Mouse (Mus musculus): ENCODE results near the gene Scaf1. TPM values are rescaled to one million over a fixed set of nuclear protein-coding genes. Genes with fewer than 3 reads are reported as not detected.

The Scaf1 gene
- total and polyA plus RNA-seq, 3 experiments: 17.7 to 81.5 (median 34.4) TPM

DNA sequence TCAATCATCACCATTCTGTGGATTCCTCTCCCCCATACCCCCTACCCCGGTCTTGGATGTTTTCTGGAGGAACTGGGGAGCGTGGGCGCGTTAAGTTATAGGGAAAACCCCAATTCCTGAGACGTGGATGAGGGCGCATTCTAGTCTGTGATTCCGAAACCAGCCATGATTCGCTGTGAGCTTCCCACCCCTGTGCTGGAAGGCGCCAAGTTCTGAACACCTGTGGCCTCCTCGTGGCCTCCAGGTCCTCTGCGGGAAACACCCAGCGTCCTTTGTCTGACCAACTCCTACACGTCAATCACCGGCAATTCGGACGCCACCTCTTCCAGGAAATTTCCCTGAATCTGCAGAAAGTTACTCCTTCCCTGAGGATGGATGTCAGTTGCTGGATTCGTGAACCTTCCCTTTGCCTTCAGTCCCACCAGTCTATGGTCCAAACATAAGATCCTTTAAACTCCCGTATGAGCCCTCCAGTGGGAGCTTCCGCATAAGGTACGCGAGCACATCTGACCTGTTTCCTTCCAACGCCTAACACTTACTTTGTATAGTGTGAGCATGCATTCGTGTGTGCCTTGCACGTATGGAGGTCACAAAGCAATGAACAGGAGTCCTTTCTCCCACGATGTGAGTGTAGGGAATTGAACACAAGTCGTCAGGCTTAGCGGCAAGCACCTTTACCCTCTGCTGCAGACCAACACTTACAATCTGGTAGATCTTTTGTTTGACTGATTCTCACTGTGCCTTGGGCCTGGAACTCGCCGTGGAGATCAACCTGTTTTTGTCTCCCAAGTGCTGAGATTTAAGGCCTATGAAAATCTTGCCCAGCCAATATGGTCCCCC lies 29.1 kb downstream of the Scaf1 start:
- Histone ChIP-seq H3K4me3 (ENCODE audit: control insufficient read depth in 1 of 2, insufficient read depth in 1 of 2, low read depth in 2 of 2, low read length in 2 of 2) (peak overlapping the region; percentile 61 to 76), H3K9ac (ENCODE audit: control insufficient read depth, low read depth, low read length, poor library complexity, severe bottlenecking) (peak overlapping the region; percentile 84), H3K36me3 (ENCODE audit: control insufficient read depth in 1 of 2, insufficient read depth in 2 of 2, low read length in 2 of 2) (peaks cover 2 to 10% of the 10 kb centered on the region in 2 experiments), H3K9me3 (replicated peaks; ENCODE audit: insufficient read depth, low read length) (no peaks in the 10 kb centered on the region), H3K79me2 (ENCODE audit: control insufficient read depth, insufficient read depth, low read length, poor library complexity) (peaks cover 40% of the 10 kb centered on the region), H3K27ac (ENCODE audit: control insufficient read depth, low read depth, low read length) (peak overlapping the region; percentile 83), H3K4me1 (ENCODE audit: control insufficient read depth in 1 of 2, insufficient read depth in 2 of 2, low read length in 2 of 2) (peaks cover 0 to 11% of the 10 kb centered on the region in 2 experiments; a peak in 3 of 4 replicates), H3K27me3 (ENCODE audit: control insufficient read depth in 1 of 2, insufficient read depth in 2 of 2, low read length in 2 of 2) (no peaks in the 10 kb centered on the region)
- DNase-seq (ENCODE audit: low read depth, low spot score): peak; percentile 83
- peak; percentile 86 for TF ChIP-seq SIN3A (IDR thresholded peaks at IDR 0.05; ENCODE audit: low read length)
- no peak for TF ChIP-seq BHLHE40 (IDR thresholded peaks at IDR 0.05; ENCODE audit: borderline replicate concordance, low read depth, low read length)
- TF ChIP-seq ETS1 (IDR thresholded peaks at IDR 0.05; ENCODE audit: low read depth, low read length): peak; percentile 26; the same call in 1 of the 2 replicates
- TF ChIP-seq POLR2A (IDR thresholded peaks at IDR 0.05; ENCODE audit: control insufficient read depth in 1 of 2, insufficient read depth in 1 of 2, low read depth in 1 of 2, low read length in 2 of 2, poor library complexity in 1 of 2): peak in 1 of 2 experiments; percentile 85; a peak in 3 of 4 replicates
- peak; percentile 20; the same call in 1 of the 2 replicates for TF ChIP-seq POLR2AphosphoS5 (IDR thresholded peaks at IDR 0.05; ENCODE audit: borderline replicate concordance, low read depth, low read length)
- TF ChIP-seq MYC (IDR thresholded peaks at IDR 0.05; ENCODE audit: low read depth, low read length): peak; percentile 92
- TF ChIP-seq SMC3 (IDR thresholded peaks at IDR 0.05; ENCODE audit: low read depth, low read length): no peak
- TF ChIP-seq RCOR1 (IDR thresholded peaks at IDR 0.05; ENCODE audit: low read depth, low read length): 0 out of 2 replicates have a peak, but pooled peaks have one; percentile 35
- TF ChIP-seq TAL1 (IDR thresholded peaks at IDR 0.05; ENCODE audit: low read length): no peak
- TF ChIP-seq MAX (IDR thresholded peaks at IDR 0.05; ENCODE audit: low read length): peak; percentile 71
- peak; percentile 85 for TF ChIP-seq NELFE (IDR thresholded peaks at IDR 0.05; ENCODE audit: low read depth, low read length)
- no peak for TF ChIP-seq KAT2A (conservative IDR thresholded peaks at IDR 0.05; ENCODE audit: low read depth, low read length)
- TF ChIP-seq TCF12 (IDR thresholded peaks at IDR 0.05; ENCODE audit: low read depth, low read length): 0 out of 2 replicates have a peak, but pooled peaks have one; percentile 9
- peak; percentile 86 for TF ChIP-seq MXI1 (IDR thresholded peaks at IDR 0.05; ENCODE audit: low read depth, low read length)
- TF ChIP-seq USF2 (IDR thresholded peaks at IDR 0.05; ENCODE audit: borderline replicate concordance in 1 of 2, insufficient read depth in 1 of 2, low read depth in 1 of 2, low read length in 2 of 2): no peak
- TF ChIP-seq TBP (IDR thresholded peaks at IDR 0.05; ENCODE audit: low read depth, low read length): peak; percentile 81; the same call in 1 of the 2 replicates
- TF ChIP-seq ELF1 (IDR thresholded peaks at IDR 0.05; ENCODE audit: low read depth, low read length): peak; percentile 59
- peak; percentile 75 for TF ChIP-seq POLR2AphosphoS2 (IDR thresholded peaks at IDR 0.05; ENCODE audit: low read length)
- TF ChIP-seq USF1 (IDR thresholded peaks at IDR 0.05; ENCODE audit: low read depth, low read length): 0 out of 2 replicates have a peak, but pooled peaks have one; percentile 4

Measured in MEL (cell line).